Mouse (Mus musculus) yolk sac, embryonic 10.5 days (tissue): Measurements from ENCODE around the gene Klhl30.

Source experiments
- DNase-seq: peaks from one replicate; pipeline ENCODE4 v3.0.0-alpha.2; 2017; ENCODE audit warnings: low spot score

Gene Klhl30

GRCm38 (mm10) chr1:91350841-91351240 is at the start of gene Klhl30:
Gene Klhl30 (plus strand): TSS chr1:91351016.
- DNase-seq = no peak

GRCm38 (mm10) chr1:91301206-91301920 is 49.5 kb upstream of the Klhl30 start:
- peak; percentile 78 for DNase-seq

DNA sequence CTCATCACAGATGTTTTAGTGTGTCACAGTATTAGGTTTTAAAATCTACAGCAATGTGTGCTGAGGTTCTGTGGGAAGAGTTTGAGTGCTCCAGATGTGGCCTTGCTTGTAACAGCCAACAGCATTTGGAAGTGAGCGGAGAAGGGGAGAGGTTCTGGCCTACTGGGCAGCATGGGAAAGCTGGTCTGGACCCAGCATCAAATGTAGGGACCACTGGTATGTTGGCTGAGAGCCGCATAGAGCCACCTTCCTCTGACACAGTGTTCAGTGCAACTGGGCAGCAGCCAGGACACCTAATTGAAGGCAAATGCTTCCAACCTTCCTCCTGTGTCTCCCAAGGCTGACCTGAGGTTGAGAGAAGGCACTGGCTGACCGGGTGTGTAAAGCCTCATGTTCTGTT is 48.8 kb upstream of the Klhl30 start:
- no peak for DNase-seq

DNA sequence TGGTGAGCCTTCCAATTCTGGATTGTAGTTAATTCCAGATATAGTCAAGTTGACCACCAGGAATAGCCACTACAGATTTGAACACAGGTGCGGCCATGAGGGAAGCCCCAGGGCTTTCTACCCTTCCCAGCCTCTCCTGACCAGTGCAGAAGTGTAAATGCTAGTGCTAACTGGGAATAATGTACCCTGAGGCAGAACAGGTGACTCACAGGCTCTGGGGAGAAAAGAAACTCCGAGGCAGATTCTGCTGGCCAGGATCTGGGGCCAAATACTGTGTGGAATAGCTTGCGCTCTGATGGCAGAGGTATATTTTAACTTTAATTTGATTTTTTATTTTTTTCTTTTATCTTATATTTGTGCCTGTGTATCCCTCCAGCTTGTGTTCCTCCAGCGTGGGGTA is 46.2 kb upstream of the Klhl30 start:
- no peak for DNase-seq

- no peak for DNase-seq
Measured at GRCm38 (mm10) chr1:91309366-91310085, 41.3 kb upstream of the Klhl30 start.

DNA sequence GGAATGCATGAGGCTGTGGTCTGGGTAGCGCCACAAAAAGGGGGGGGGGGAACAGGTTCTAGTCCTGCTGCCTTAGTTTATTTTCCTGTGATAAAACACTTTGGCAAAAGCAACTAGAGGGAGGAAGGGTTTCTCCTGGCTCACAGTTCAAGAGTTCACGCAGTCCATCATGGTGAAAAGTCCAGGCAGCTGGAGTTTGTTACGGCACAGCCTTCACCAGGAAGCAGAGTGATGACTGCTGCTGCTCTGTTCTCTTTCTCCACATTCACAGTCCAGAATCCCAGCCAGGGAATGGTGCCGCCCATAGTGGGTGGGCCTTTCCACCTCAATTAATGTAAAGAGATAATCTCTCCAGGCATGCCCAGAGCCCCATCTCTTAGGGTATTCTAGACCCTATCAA is 38.5 kb upstream of the Klhl30 start:
- DNase-seq = no peak

DNA sequence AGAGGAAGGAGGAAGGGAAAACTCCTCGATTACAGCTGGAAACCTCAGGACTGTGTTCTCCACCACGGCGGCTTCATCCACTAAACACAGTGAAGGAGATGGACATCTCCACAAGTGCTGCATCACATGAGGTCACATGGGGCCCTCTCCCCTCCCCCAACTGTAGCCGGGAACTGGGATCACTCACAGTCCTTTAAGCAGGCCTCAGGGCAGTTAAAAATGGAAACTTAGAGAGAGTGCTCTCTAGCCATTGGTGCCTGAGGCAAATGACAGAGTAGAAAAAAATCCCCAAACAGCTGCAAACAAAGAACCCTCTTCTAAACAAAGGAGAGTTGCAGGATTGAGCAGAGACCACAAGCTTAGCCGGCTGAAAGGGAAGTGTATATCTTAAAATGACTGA is 37.6 kb upstream of the Klhl30 start:
- no peak for DNase-seq

GRCm38 (mm10) chr1:91317656-91318055 is 33.2 kb upstream of the Klhl30 start:
- no peak for DNase-seq

GRCm38 (mm10) chr1:91321760-91322438 is 28.9 kb upstream of the Klhl30 start, which contains the start of gene Espnl:
Gene Espnl (plus strand): TSS chr1:91322075.
- peak; percentile 27 for DNase-seq

DNA sequence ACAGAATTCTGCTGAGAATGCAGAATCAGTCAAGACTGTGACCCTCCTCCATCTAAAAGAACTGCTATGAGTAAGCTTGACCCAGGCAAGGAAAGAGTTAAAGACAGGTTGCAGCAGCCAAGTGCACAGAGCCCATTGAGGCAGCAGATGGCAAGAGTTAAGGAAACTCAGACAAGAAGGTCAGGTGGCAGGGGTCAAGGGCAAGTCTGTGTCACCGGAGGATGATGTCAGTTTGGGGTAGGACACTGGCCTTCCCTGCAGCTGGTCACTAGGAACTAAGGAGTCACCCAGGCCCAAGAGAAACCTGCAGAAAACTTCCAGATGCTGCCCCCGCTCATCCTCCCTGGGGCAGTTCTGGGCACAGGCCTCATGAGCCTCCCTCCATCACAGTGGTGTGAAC is 26.2 kb upstream of the Klhl30 start:
- DNase-seq = no peak

DNA sequence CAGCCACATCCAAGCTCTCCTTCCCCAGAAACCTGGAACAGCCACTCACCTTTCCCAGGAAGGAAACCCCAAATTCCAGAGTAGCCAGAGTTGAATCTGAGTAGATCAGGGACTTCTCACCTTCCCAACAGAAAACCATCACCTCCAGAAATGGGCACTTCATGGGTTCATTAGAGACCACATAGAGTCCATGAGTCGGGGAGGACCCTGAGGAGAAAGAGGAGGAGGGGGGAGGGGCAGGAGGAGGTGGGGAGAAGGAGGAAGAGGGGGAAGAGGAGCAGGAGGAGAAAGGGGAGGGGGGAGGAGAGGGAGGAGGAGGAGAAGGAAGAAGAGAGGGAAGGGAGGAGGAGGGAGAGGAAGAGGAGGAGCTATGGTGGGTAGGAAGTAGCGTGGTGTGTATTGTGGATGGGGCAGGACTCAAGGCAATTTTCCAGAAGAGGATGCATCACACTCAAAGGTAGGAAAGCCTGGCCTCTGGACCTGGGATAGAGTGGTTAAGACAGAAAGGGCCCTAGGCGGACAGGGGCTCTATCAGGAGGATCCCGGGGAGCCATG is 25.3 kb upstream of the Klhl30 start:
- DNase-seq = no peak

DNA sequence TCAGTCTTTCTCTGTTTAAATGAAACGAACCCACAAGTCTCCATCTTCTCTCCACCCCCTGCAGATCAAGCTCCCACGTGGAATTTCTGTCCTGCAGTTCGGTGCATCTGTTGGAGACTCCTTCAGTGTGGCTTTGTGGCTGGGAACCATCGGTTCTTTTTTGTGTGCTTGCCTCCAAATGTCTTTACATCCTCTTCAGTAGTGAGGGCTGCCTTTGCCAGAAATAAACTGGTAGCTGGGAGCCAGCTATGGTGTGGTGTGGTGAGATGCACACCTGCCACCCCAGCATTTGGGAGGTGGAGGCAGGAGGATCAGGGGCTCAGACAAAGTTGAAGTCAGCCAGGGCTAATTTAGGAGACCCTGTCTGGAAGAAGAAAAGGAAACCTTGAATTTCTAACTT is 18.7 kb upstream of the Klhl30 start:
- no peak for DNase-seq

DNA sequence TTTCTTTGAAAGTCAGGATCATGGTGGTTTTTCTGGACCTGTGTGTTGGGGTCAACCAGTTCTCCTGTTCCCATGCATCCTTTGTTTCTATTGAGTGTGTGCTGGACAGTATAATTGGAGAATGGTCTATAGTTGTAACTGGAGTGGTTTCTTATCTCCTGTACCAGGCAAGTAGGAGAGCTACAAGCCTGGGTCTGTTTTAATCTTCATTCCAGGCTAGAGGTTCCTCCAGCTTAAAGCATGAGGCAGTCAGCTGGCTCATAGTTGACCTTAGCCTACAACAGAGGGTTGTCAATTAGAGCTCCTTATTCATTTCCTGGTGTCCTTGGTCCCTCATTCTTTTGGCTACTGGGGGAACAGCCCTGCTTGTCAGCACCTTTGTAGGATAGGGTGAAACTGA is 17.2 kb upstream of the Klhl30 start:
- no peak for DNase-seq

GRCm38 (mm10) chr1:91337355-91337754 is 13.5 kb upstream of the Klhl30 start:
- DNase-seq = no peak

DNA sequence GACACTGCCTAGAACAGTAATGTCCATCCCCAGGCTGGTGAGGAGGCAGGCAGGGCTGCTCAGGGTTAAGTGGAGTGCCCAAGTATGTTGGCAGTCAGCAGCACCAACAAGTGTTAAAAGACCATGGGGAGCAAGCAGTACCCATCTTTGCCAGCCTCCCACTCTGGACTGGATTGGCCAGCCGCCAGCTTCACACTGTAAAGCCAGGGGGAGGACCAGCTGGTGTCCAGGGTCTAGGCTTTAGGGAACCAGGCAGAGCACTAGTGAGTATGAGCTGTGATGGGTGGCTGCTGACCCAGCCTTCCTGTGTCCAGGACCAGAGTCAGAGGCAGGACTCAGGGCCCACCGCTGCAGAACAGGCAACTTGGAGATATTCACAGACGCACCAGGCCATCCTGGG is 6.8 kb upstream of the Klhl30 start:
- DNase-seq = no peak

DNA sequence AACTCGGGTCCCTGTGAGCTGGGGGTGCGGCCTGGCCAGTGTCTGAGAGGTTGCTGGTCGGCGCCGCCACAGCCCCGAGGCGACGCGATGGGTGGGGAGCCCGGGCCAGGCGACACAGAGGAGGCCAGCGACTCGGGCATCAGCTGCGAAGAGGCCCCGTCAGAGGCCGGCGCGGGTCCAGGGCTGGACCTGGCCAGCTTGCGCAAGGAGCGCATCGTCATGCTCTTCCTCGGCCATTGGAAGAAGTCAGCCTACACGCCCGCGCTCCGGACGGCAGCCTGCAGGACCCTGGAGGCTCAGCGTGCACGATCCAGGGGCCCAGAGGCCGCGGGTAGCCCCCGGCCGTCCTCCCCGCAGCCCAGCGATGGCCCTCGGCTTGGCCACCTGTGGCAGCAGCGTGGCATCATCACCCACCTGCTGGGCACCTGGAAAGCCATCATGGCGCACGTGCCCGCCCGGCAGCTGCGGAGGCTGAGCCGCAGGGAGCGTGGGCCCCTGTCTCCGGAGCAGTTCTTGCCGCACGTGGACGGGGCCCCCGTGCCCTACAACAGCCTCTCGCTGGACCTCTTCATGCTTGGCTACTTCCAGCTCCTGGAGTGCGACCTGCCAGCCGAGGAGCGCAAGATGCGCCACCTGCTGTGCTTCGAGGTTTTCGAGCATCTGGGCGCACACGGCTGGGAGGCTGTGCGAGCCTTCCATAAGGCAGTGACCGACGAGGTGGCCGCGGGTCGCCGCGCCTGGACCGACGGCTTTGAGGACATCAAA is 5.7 kb upstream of the Klhl30 start:
- DNase-seq = no peak

DNA sequence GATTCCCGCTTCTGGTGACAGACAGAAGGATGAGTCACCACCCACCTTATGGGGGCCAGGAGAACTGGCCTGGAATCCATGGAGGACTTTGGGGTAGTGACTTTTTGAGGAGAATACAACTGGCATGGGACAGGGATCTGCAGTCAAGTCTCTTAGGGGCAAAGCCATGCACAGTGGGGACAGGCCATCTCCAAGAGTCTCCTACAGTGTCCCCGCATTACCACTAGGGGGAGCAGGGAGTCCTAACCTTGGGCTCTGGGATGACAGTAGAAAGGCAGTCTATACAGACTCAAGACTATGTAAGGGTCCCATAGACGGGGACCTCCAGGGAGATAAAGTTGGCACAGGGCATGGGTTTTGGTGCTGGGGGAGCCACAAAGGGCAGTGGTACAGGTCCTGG is 3.9 kb upstream of the Klhl30 start:
- peak; percentile 43 for DNase-seq

- no peak for DNase-seq
Measured at GRCm38 (mm10) chr1:91351249-91351648, 433 bp downstream of the Klhl30 start.

DNA sequence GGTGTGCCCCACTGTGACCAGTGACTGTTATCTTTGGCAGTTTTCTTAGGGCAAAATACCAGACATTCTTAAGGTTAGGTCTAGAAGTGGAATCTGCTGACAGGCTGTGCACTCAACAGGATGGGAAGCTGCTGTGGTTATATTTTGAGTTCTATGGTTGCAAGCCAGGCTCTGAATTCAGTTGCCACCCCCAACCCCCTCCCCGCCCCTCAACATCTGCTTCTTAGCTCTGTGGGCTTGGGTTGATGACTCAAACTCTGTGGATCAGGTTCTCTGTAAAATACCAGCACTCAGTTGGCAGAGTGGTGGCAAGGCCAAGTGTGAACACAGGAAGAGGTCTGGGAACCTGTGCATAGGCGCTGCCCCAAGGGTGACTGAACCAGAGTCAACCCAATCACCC is 1.5 kb downstream of the Klhl30 start:
- no peak for DNase-seq

GRCm38 (mm10) chr1:91356105-91356504 is 5.3 kb downstream of the Klhl30 start:
- DNase-seq = no peak

GRCm38 (mm10) chr1:91362113-91362512 is 11.3 kb downstream of the Klhl30 start:
- DNase-seq = no peak
